Mouse (Mus musculus): ENCODE data around the gene Mxd1. TPM values are rescaled to one million over a fixed set of nuclear protein-coding genes. Genes with fewer than 3 reads are reported as not detected.

The Mxd1 gene
- total and polyA plus RNA-seq, 2 experiments from 2014 or later, result 3.6 to 5.0 TPM

- ATAC-seq (ENCODE audit: insufficient read depth, low read depth), result no peak; the same call in 1 of the 2 replicates
- TF ChIP-seq EP300 (IDR thresholded peaks at IDR 0.05; ENCODE audit: low read depth) (no peak), CTCF (IDR thresholded peaks at IDR 0.05; ENCODE audit: low read depth) (peak; percentile 91)
- no peak overlapping the region for H3K4me3 ChIP-seq (ENCODE audit: low read depth, low read length)
- WGBS, result 20% methylated on average over 4 of the region's 4 CpGs
- no peaks in the 10 kb centered on the region for H3K36me3 ChIP-seq (replicated peaks; ENCODE audit: control insufficient read depth, insufficient read depth, low read length)
- H3K9ac ChIP-seq (replicated peaks; ENCODE audit: low read depth, low read length), result no peak overlapping the region
- H3K4me1 ChIP-seq (ENCODE audit: control insufficient read depth, insufficient read depth), result 0 out of 2 replicates have a peak, but pooled peaks cover 12% of the 10 kb centered on the region
- H3K4me2 ChIP-seq (ENCODE audit: low read depth, low read length), result no peak overlapping the region
- H3K27me3 ChIP-seq (ENCODE audit: control insufficient read depth, insufficient read depth, low read length), result no peaks in the 10 kb centered on the region
- peak; percentile 59 for DNase-seq (ENCODE audit: low spot score)
- no peak overlapping the region for H3K27ac ChIP-seq (ENCODE audit: low read depth)
- no peaks in the 10 kb centered on the region for H3K9me3 ChIP-seq (replicated peaks; ENCODE audit: control insufficient read depth, low read length)
These were observed 69.8 kb downstream of the Mxd1 start for GRCm38 (mm10) chr6:86599197-86599596.

GRCm38 (mm10) chr6:86598742-86599193 lies 70.2 kb downstream of the Mxd1 start:
- no peak for ATAC-seq (ENCODE audit: insufficient read depth, low read depth)
- Histone ChIP-seq H3K4me3 (ENCODE audit: low read depth, low read length) (no peak overlapping the region), H3K4me1 (ENCODE audit: control insufficient read depth, insufficient read depth) (0 out of 2 replicates have a peak, but pooled peaks cover 12% of the 10 kb centered on the region), H3K27me3 (ENCODE audit: control insufficient read depth, insufficient read depth, low read length) (no peaks in the 10 kb centered on the region), H3K9me3 (replicated peaks; ENCODE audit: control insufficient read depth, low read length) (no peaks in the 10 kb centered on the region), H3K4me2 (ENCODE audit: low read depth, low read length) (no peak overlapping the region), H3K36me3 (replicated peaks; ENCODE audit: control insufficient read depth, insufficient read depth, low read length) (no peaks in the 10 kb centered on the region), H3K27ac (ENCODE audit: low read depth) (no peak overlapping the region), H3K9ac (replicated peaks; ENCODE audit: low read depth, low read length) (no peak overlapping the region)
- TF ChIP-seq EP300 (IDR thresholded peaks at IDR 0.05; ENCODE audit: low read depth) (no peak), CTCF (IDR thresholded peaks at IDR 0.05; ENCODE audit: low read depth) (no peak)
- 64% methylated on average over 5 of the region's 5 CpGs for WGBS
- DNase-seq (ENCODE audit: low spot score), result no peak

Other genes with a start within 250 kb of the Mxd1 start
- 0.46 TPM in 1 of 2 replicates, not detected in the other for gene Gm44790, start 242.5 kb downstream of the Mxd1 start, total RNA-seq (2014; rRNA removed; ENCODE audit: low replicate concordance)
- not detected in 2 replicates for gene Gm44790, start 242.5 kb downstream of the Mxd1 start, polyA plus RNA-seq (2015; fragmentation: Nextera tagmentation; extraction: Ambion mirVana)
- gene C87436, start 230.8 kb downstream of the Mxd1 start, total RNA-seq (2014; rRNA removed; ENCODE audit: low replicate concordance), result 9.1 and 9.9 TPM in 2 replicates
- 16.4 and 16.9 TPM in 2 replicates for gene C87436, start 230.8 kb downstream of the Mxd1 start, polyA plus RNA-seq (2015; fragmentation: Nextera tagmentation; extraction: Ambion mirVana)
- 46.2 and 55.2 TPM in 2 replicates for gene Pcbp1, start 142.8 kb downstream of the Mxd1 start, total RNA-seq (2014; rRNA removed; ENCODE audit: low replicate concordance)
- 276 and 285 TPM in 2 replicates for gene Pcbp1, start 142.8 kb downstream of the Mxd1 start, polyA plus RNA-seq (2015; fragmentation: Nextera tagmentation; extraction: Ambion mirVana)
- 0.38 and 3.1 TPM in 2 replicates for gene Asprv1, start 41.0 kb downstream of the Mxd1 start, total RNA-seq (2014; rRNA removed; ENCODE audit: low replicate concordance)
- 0.32 and 0.36 TPM in 2 replicates for gene Asprv1, start 41.0 kb downstream of the Mxd1 start, polyA plus RNA-seq (2015; fragmentation: Nextera tagmentation; extraction: Ambion mirVana)
- gene Snrnp27, start 15.4 kb upstream of the Mxd1 start, total RNA-seq (2014; rRNA removed; ENCODE audit: low replicate concordance), result 10.3 and 16.8 TPM in 2 replicates
- 86.6 and 92.1 TPM in 2 replicates for gene Snrnp27, start 15.4 kb upstream of the Mxd1 start, polyA plus RNA-seq (2015; fragmentation: Nextera tagmentation; extraction: Ambion mirVana)
- gene Gmcl1, start 64.2 kb upstream of the Mxd1 start, total RNA-seq (2014; rRNA removed; ENCODE audit: low replicate concordance), result 5.1 and 12.1 TPM in 2 replicates
- gene Gmcl1, start 64.2 kb upstream of the Mxd1 start, polyA plus RNA-seq (2015; fragmentation: Nextera tagmentation; extraction: Ambion mirVana), result 7.0 and 8.0 TPM in 2 replicates
- gene Anxa4, start 124.4 kb upstream of the Mxd1 start, total RNA-seq (2014; rRNA removed; ENCODE audit: low replicate concordance), result 23.7 and 26.7 TPM in 2 replicates
- gene Anxa4, start 124.4 kb upstream of the Mxd1 start, polyA plus RNA-seq (2015; fragmentation: Nextera tagmentation; extraction: Ambion mirVana), result 25.3 and 26.1 TPM in 2 replicates
- 24.9 and 46.7 TPM in 2 replicates for gene Aak1, start 180.4 kb upstream of the Mxd1 start, total RNA-seq (2014; rRNA removed; ENCODE audit: low replicate concordance)
- 9.2 and 10.0 TPM in 2 replicates for gene Aak1, start 180.4 kb upstream of the Mxd1 start, polyA plus RNA-seq (2015; fragmentation: Nextera tagmentation; extraction: Ambion mirVana)